Mouse (Mus musculus) liver, postnatal 0 days (tissue): Measurements from ENCODE around the gene Nr4a3.

Experiments used
- CTCF ChIP-seq: sonication (generic); IDR thresholded peaks from 2 replicates; pipeline ENCODE4 v1.5.1; 2016; ENCODE audit warnings: antibody characterized with exemption, low read depth
- EP300 ChIP-seq: IDR thresholded peaks from 2 replicates; pipeline ENCODE4 v1.6.1; 2016; ENCODE audit warnings: antibody characterized with exemption, low read depth, mild to moderate bottlenecking

DNA sequence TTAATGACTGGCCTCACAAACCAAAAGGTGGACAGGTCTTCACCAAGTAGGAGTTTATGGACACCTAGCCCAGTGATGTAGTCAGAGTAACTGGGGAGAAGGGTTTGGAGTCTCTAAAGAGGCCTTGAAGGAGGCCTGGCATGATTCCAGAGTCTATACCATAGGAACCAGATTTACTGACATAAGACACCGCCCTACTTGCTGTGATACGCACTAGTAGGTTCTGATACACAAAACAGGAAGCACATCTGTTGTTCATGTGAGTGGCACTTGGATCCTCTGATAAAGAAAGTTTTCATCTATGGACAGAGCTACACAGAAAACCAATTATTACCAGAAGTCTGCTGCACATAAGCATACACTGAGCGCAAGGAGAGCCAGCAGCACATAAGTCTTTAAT, 65.4 kb downstream of the Nr4a3 start:
- no peak for TF ChIP-seq CTCF
- TF ChIP-seq EP300: no peak
